Mouse (Mus musculus): ENCODE measurements around the gene Mst1r. TPM values are rescaled to one million over a fixed set of nuclear protein-coding genes. Genes with fewer than 3 reads are reported as not detected.

The Mst1r gene
- 1 to 10 TPM; 2.4 to 3.4 TPM for total RNA-seq (2021)

GRCm38 (mm10) chr9:107906252-107906966 lies at the start of gene Mst1r:
TSS of gene Mst1r (plus strand) at chr9:107906873.
- DNase-seq (ENCODE audit: low spot score), result peak; percentile 76
- intact Hi-C loops (cut with DNase I), result loop anchor here (10.0 kb wide), 1 partner anchor 378 kb away; no protein-coding TSS in a partner anchor

GRCm38 (mm10) chr9:107858343-107858742 lies 48.3 kb upstream of the Mst1r start:
- no peak for DNase-seq (ENCODE audit: low spot score)
- intact Hi-C loops (cut with DNase I), result no loop called here

- intact Hi-C loops (cut with DNase I), result no loop called here
Measured at GRCm38 (mm10) chr9:107864493-107864892, 42.2 kb upstream of the Mst1r start.

GRCm38 (mm10) chr9:107866081-107866480 lies 40.6 kb upstream of the Mst1r start:
- intact Hi-C loops (cut with DNase I), result no loop called here
- DNase-seq (ENCODE audit: low spot score), result no peak

More at GRCm38 (mm10) chr9:107864493-107864892, 42.2 kb upstream of the Mst1r start:
- DNase-seq (ENCODE audit: low spot score), result no peak

- peak; percentile 93 for DNase-seq (ENCODE audit: low spot score)
- intact Hi-C loops (cut with DNase I), result loop anchor here (10.0 kb wide), 1 partner anchor 422 kb away; the partner anchor contains the start of genes Amt and Nicn1
Measured at GRCm38 (mm10) chr9:107872350-107873098, 34.1 kb upstream of the Mst1r start.

- intact Hi-C loops (cut with DNase I), result loop anchor here (10.0 kb wide), 1 partner anchor 422 kb away; the partner anchor contains the start of genes Amt and Nicn1
- DNase-seq (ENCODE audit: low spot score), result no peak
Measured at GRCm38 (mm10) chr9:107873137-107873536, 33.5 kb upstream of the Mst1r start, which contains the start of gene Rbm6. TSS of gene Rbm6 (minus strand) at chr9:107873237.

- no peak for DNase-seq (ENCODE audit: low spot score)
- intact Hi-C loops (cut with DNase I), result no loop called here
Measured at GRCm38 (mm10) chr9:107880411-107880810, 26.3 kb upstream of the Mst1r start.

- DNase-seq (ENCODE audit: low spot score), result peak; percentile 86
- intact Hi-C loops (cut with DNase I), result no loop called here
Measured at GRCm38 (mm10) chr9:107887804-107888266, 18.8 kb upstream of the Mst1r start, which contains the start of gene Mon1a. TSS of gene Mon1a (plus strand) at chr9:107888151.

- no peak for DNase-seq (ENCODE audit: low spot score)
- intact Hi-C loops (cut with DNase I), result no loop called here
Measured at GRCm38 (mm10) chr9:107888267-107888850, 18.3 kb upstream of the Mst1r start.

- intact Hi-C loops (cut with DNase I), result no loop called here
- no peak for DNase-seq (ENCODE audit: low spot score)
Measured at GRCm38 (mm10) chr9:107890260-107890659, 16.4 kb upstream of the Mst1r start.

GRCm38 (mm10) chr9:107891023-107891422 lies 15.7 kb upstream of the Mst1r start:
- DNase-seq (ENCODE audit: low spot score), result no peak
- intact Hi-C loops (cut with DNase I), result no loop called here

GRCm38 (mm10) chr9:107898563-107898962 lies 8.1 kb upstream of the Mst1r start:
- DNase-seq (ENCODE audit: low spot score), result no peak
- intact Hi-C loops (cut with DNase I), result no loop called here

- DNase-seq (ENCODE audit: low spot score), result no peak
- intact Hi-C loops (cut with DNase I), result loop anchor here (5.0 to 10.0 kb wide), 2 partner anchors 152 to 385 kb away; partner anchors contain the start of gene Amigo3
Measured at GRCm38 (mm10) chr9:107899855-107900254, 6.8 kb upstream of the Mst1r start.

GRCm38 (mm10) chr9:107900840-107901626 lies 5.6 kb upstream of the Mst1r start:
- intact Hi-C loops (cut with DNase I), result loop anchor here (5.0 to 10.0 kb wide), 2 partner anchors 151 to 384 kb away; partner anchors contain the start of gene Amigo3
- no peak for DNase-seq (ENCODE audit: low spot score)

- intact Hi-C loops (cut with DNase I), result loop anchor here (5.0 to 10.0 kb wide), 2 partner anchors 151 to 383 kb away; partner anchors contain the start of gene Amigo3
Measured at GRCm38 (mm10) chr9:107901627-107901914, 5.1 kb upstream of the Mst1r start.

GRCm38 (mm10) chr9:107904726-107905125 lies 1.9 kb upstream of the Mst1r start:
- intact Hi-C loops (cut with DNase I), result loop anchor here (1.0 to 10.0 kb wide), 4 partner anchors 58 to 380 kb away; partner anchors contain the start of gene Amigo3
- DNase-seq (ENCODE audit: low spot score), result peak; percentile 66

More at GRCm38 (mm10) chr9:107901627-107901914, 5.1 kb upstream of the Mst1r start:
- no peak for DNase-seq (ENCODE audit: low spot score)

- intact Hi-C loops (cut with DNase I), result loop anchor here (10.0 kb wide), 1 partner anchor 378 kb away; no protein-coding TSS in a partner anchor
- DNase-seq (ENCODE audit: low spot score), result no peak
Measured at GRCm38 (mm10) chr9:107906967-107907800, 511 bp downstream of the Mst1r start.

- no peak for DNase-seq (ENCODE audit: low spot score)
Measured at GRCm38 (mm10) chr9:107907801-107908120, 1.1 kb downstream of the Mst1r start.

More at GRCm38 (mm10) chr9:107907801-107908120, 1.1 kb downstream of the Mst1r start:
- intact Hi-C loops (cut with DNase I), result loop anchor here (10.0 kb wide), 1 partner anchor 377 kb away; no protein-coding TSS in a partner anchor

Data from heart, postnatal 25 days (tissue).